Mouse (Mus musculus) naive thymus-derived CD4-positive, alpha-beta T cell, adult 5 months (primary cell): ENCODE data around the gene Pik3c2b. TPM values are rescaled to one million over a fixed set of nuclear protein-coding genes. Genes with fewer than 3 reads are reported as not detected.

Experiments used
- polyA plus RNA-seq: library from polyadenylated mRNA; unstranded; fragments of 100-300 nt; shearing (Covaris generic); gene quantifications from one replicate; pipeline ENCODE4 v1.2.1, GENCODE M21; 2017

Pik3c2b gene
- 1.3 TPM for polyA plus RNA-seq

GRCm38 (mm10) chr1:133045011-133045860, at the start of gene Pik3c2b:
Pik3c2b (plus strand) TSS chr1:133045667.

GRCm38 (mm10) chr1:133030461-133030860, 15.0 kb upstream of the Pik3c2b start, which contains the start of gene Mdm4:
Mdm4 (minus strand) TSS chr1:133030561.

GRCm38 (mm10) chr1:133130638-133131560, 85.4 kb downstream of the Pik3c2b start, which contains the start of gene Ppp1r15b:
Ppp1r15b (plus strand) TSS chr1:133131143.

Other genes starting within 250 kb of the Pik3c2b start
- not detected for gene Lrrn2, start 165.4 kb upstream of the Pik3c2b start, polyA plus RNA-seq
- 94.7 TPM for gene Mdm4, start 15.1 kb upstream of the Pik3c2b start, polyA plus RNA-seq
- gene Ppp1r15b, start 85.5 kb downstream of the Pik3c2b start, polyA plus RNA-seq: 48.1 TPM
- gene Plekha6, start 118.5 kb downstream of the Pik3c2b start, polyA plus RNA-seq: 3.1 TPM